Comparison of ENCODE assay signal across 8 mouse cellular contexts in genomic region chr10:8804292-8804691, GRCm38 (mm10).
DNase-seq lines count a peak whose midpoint lies in the region; ATAC-seq and TF ChIP-seq lines count a peak whose summit lies in the region.

No protein-coding gene starts in this region.

- WGBS in thymus, adult 2 months = 37% methylated on average over 8 of the region's 8 CpGs

- H3K4me3 ChIP-seq in thymus, adult 2 months (ENCODE audit: control insufficient read depth, insufficient read depth, low read length) = no peak overlapping the region

- H3K4me1 ChIP-seq in thymus, adult 2 months (replicated peaks; ENCODE audit: control insufficient read depth, insufficient read depth, low read length) = peaks cover 46% of the 10 kb centered on the region

- TF ChIP-seq CTCF in thymus, adult 2 months (IDR thresholded peaks at IDR 0.05; ENCODE audit: borderline replicate concordance, control insufficient read depth, extremely low read depth, insufficient read depth, low read length, poor library complexity) = no peak

- ATAC-seq in megakaryocyte-erythroid progenitor cell, adult 5-6 weeks (replicated peaks; ENCODE audit: low FRiP score, low TSS enrichment, poor library complexity, severe bottlenecking) = no peak

- no peak for TF ChIP-seq POLR2A in thymus, adult 2 months (IDR thresholded peaks at IDR 0.05; ENCODE audit: control insufficient read depth, extremely low read depth, insufficient read depth, low read length, poor library complexity)

- peak overlapping the region; percentile 29 for H3K27ac ChIP-seq in thymus, adult 2 months (ENCODE audit: control insufficient read depth, insufficient read depth, low read length)

- peak; percentile 37 to 53 for DNase-seq in frontal cortex, postnatal 10 days (ENCODE audit: low spot score in 2 of 2)
- DNase-seq in frontal cortex, postnatal 25 days (ENCODE audit: low spot score in 2 of 2) = no peak
- peak; percentile 70 for DNase-seq in embryo, embryonic 11 days
- peak; percentile 56 for DNase-seq in heart, postnatal 4 days
- peak; percentile 55 to 59 for DNase-seq in layer of hippocampus, postnatal 14 days (ENCODE audit: low spot score in 2 of 2)
- peak; percentile 76 for DNase-seq in mesoderm, embryonic 11.5 days (ENCODE audit: low read depth, low spot score)
- DNase-seq in thymus, adult 2 months = peak; percentile 68

- no peaks in the 10 kb centered on the region for H3K27me3 ChIP-seq in thymus, adult 2 months (ENCODE audit: control insufficient read depth, insufficient read depth, low read length)

- H3K36me3 ChIP-seq in thymus, adult 2 months (ENCODE audit: control insufficient read depth, insufficient read depth, low read length) = no peaks in the 10 kb centered on the region

Comparison
In these comparisons a context has a peak if more than half of its experiments do, and no peak if none do; other contexts are left out.
1. DNase-seq: peak in frontal cortex, postnatal 10 days (2 of 2), embryo, embryonic 11 days (single experiment), heart, postnatal 4 days (single experiment), layer of hippocampus, postnatal 14 days (2 of 2), mesoderm, embryonic 11.5 days (single experiment) and thymus, adult 2 months (single experiment); none in frontal cortex, postnatal 25 days (0 of 2).